Comparison of ENCODE assay signal across 7 mouse cellular contexts in genomic region chr1:128472022-128472712, GRCm38 (mm10). TPM values are rescaled to one million over a fixed set of nuclear protein-coding genes. Genes with fewer than 3 reads are reported as not detected.
A peak's percentile ranks its signal among the peaks of the same experiment; 100 is the strongest.
DNase-seq lines count a peak whose midpoint lies in the region; ATAC-seq and TF ChIP-seq lines count a peak whose summit lies in the region.

No protein-coding gene starts in this region.

- H3K9me3 ChIP-seq in embryonic facial prominence, embryonic 10.5 days: no peaks in the 10 kb centered on the region
- H3K9me3 ChIP-seq in intestine, postnatal 0 days (ENCODE audit: control insufficient read depth): no peaks in the 10 kb centered on the region
- no peaks in the 10 kb centered on the region for H3K9me3 ChIP-seq in midbrain, embryonic 13.5 days
- H3K9me3 ChIP-seq in stomach, postnatal 0 days (ENCODE audit: control insufficient read depth, low read length): no peaks in the 10 kb centered on the region

- peak; percentile 12 to 15 for DNase-seq in adrenal gland, postnatal 4 days (ENCODE audit: low spot score in 2 of 2)
- peak; percentile 86 for DNase-seq in embryonic facial prominence, embryonic 10.5 days (ENCODE audit: low spot score)
- peak; percentile 97 for DNase-seq in heart, adult 11 months
- DNase-seq in left cerebral cortex, postnatal 4 days: peak; percentile 81
- peak; percentile 76 for DNase-seq in stomach, postnatal 0 days (ENCODE audit: low spot score)

- ATAC-seq in intestine, postnatal 0 days: 0 out of 2 replicates have a peak, but pooled peaks have one; percentile 28
- ATAC-seq in midbrain, embryonic 13.5 days: peak; percentile 96
- peak; percentile 81 for ATAC-seq in stomach, postnatal 0 days (ENCODE audit: low FRiP score, low TSS enrichment)

- H3K4me1 ChIP-seq in embryonic facial prominence, embryonic 10.5 days: peaks cover 24% of the 10 kb centered on the region
- H3K4me1 ChIP-seq in intestine, postnatal 0 days (replicated peaks; ENCODE audit: control insufficient read depth, insufficient read depth, low read length): no peaks in the 10 kb centered on the region
- peaks cover 25% of the 10 kb centered on the region for H3K4me1 ChIP-seq in midbrain, embryonic 13.5 days (replicated peaks)
- no peaks in the 10 kb centered on the region for H3K4me1 ChIP-seq in stomach, postnatal 0 days (replicated peaks; ENCODE audit: control insufficient read depth, insufficient read depth)

- intact Hi-C loops in left cerebral cortex, postnatal 4 days (cut with DNase I): loop anchor here (10.0 kb wide), 1 partner anchor 113 kb away; no protein-coding TSS in a partner anchor

- TF ChIP-seq EP300 in stomach, postnatal 0 days (optimal IDR thresholded peaks at IDR 0.05): no peak

- H3K4me2 ChIP-seq in intestine, postnatal 0 days (replicated peaks; ENCODE audit: low read depth): peak overlapping the region; percentile 46
- peak overlapping the region; percentile 57 for H3K4me2 ChIP-seq in midbrain, embryonic 13.5 days (replicated peaks)
- peak overlapping the region; percentile 47 for H3K4me2 ChIP-seq in stomach, postnatal 0 days (replicated peaks; ENCODE audit: low read depth)

- H3K9ac ChIP-seq in intestine, postnatal 0 days (ENCODE audit: low read depth, low read length): no peak overlapping the region
- peak overlapping the region; percentile 44 for H3K9ac ChIP-seq in midbrain, embryonic 13.5 days (replicated peaks)
- 0 out of 2 replicates have a peak overlapping the region, but pooled peaks have one; percentile 23 for H3K9ac ChIP-seq in stomach, postnatal 0 days (ENCODE audit: low read length)

- H3K27me3 ChIP-seq in embryonic facial prominence, embryonic 10.5 days (replicated peaks; ENCODE audit: low read depth, poor library complexity, severe bottlenecking): no peaks in the 10 kb centered on the region; the same call in 1 of the 2 replicates
- peaks cover 3% of the 10 kb centered on the region; the same call in 1 of the 2 replicates for H3K27me3 ChIP-seq in intestine, postnatal 0 days (replicated peaks; ENCODE audit: control insufficient read depth, insufficient read depth, low read length)
- no peaks in the 10 kb centered on the region for H3K27me3 ChIP-seq in midbrain, embryonic 13.5 days
- no peaks in the 10 kb centered on the region for H3K27me3 ChIP-seq in stomach, postnatal 0 days (ENCODE audit: control insufficient read depth, insufficient read depth, low read length)

- H3K27ac ChIP-seq in embryonic facial prominence, embryonic 10.5 days (replicated peaks): peak overlapping the region; percentile 77
- no peak overlapping the region for H3K27ac ChIP-seq in intestine, postnatal 0 days (ENCODE audit: low read depth, low read length)
- H3K27ac ChIP-seq in midbrain, embryonic 13.5 days: peak overlapping the region; percentile 91
- no peak overlapping the region for H3K27ac ChIP-seq in stomach, postnatal 0 days (replicated peaks)

- no peaks in the 10 kb centered on the region for H3K36me3 ChIP-seq in embryonic facial prominence, embryonic 10.5 days (replicated peaks)
- no peaks in the 10 kb centered on the region for H3K36me3 ChIP-seq in intestine, postnatal 0 days (ENCODE audit: control insufficient read depth, insufficient read depth)
- H3K36me3 ChIP-seq in midbrain, embryonic 13.5 days: no peaks in the 10 kb centered on the region
- H3K36me3 ChIP-seq in stomach, postnatal 0 days (ENCODE audit: control insufficient read depth, insufficient read depth, low read length): no peaks in the 10 kb centered on the region

- no peak for TF ChIP-seq CTCF in intestine, postnatal 0 days (IDR thresholded peaks at IDR 0.05; ENCODE audit: low read depth)
- no peak for TF ChIP-seq CTCF in stomach, postnatal 0 days (IDR thresholded peaks at IDR 0.05; ENCODE audit: low read depth)

- H3K4me3 ChIP-seq in embryonic facial prominence, embryonic 10.5 days: peak overlapping the region; percentile 54
- H3K4me3 ChIP-seq in intestine, postnatal 0 days (ENCODE audit: low read depth, low read length): no peak overlapping the region
- peak overlapping the region; percentile 35 for H3K4me3 ChIP-seq in midbrain, embryonic 13.5 days (replicated peaks)
- peak overlapping the region; percentile 15; the same call in 1 of the 2 replicates for H3K4me3 ChIP-seq in stomach, postnatal 0 days (ENCODE audit: low read depth, low read length)

- WGBS in embryonic facial prominence, embryonic 10.5 days: 1% methylated on average over 20 of the region's 20 CpGs
- 7% methylated on average over 20 of the region's 20 CpGs for WGBS in intestine, postnatal 0 days
- WGBS in midbrain, embryonic 13.5 days: under 1% methylated on average over 20 of the region's 20 CpGs
- WGBS in stomach, postnatal 0 days: 6% methylated on average over 20 of the region's 20 CpGs

RNA-seq across cellular contexts. Expression of gene Dars, which starts 55.0 kb away (rescaled TPM):
- 10 to 100 TPM; 89.4 to 96.5 TPM for total RNA-seq in adrenal gland, postnatal 4 days (2021)
- polyA plus RNA-seq in embryonic facial prominence, embryonic 10.5 days (2016; fragmentation: Nextera tagmentation; extraction: Ambion mirVana): 168 and 182 TPM in 2 replicates
- 68.0 and 69.0 TPM in 2 replicates for polyA plus RNA-seq in intestine, postnatal 0 days (2015; fragmentation: Nextera tagmentation; extraction: Ambion mirVana)
- 10 to 100 TPM; 72.5 to 73.8 TPM for total RNA-seq in left cerebral cortex, postnatal 4 days (2021)
- polyA plus RNA-seq in midbrain, embryonic 13.5 days (2015; fragmentation: Nextera tagmentation; extraction: Ambion mirVana): 136 and 140 TPM in 2 replicates
- polyA plus RNA-seq in stomach, postnatal 0 days (2015; fragmentation: Nextera tagmentation; extraction: Ambion mirVana): 85.7 and 89.9 TPM in 2 replicates

Comparison
In these comparisons a context has a peak if more than half of its experiments do, and no peak if none do; other contexts are left out.
1. DNase-seq: peak in every context shown above with its lines; median percentile 97 in heart, adult 11 months; 86 in embryonic facial prominence, embryonic 10.5 days; 81 in left cerebral cortex, postnatal 4 days; 76 in stomach, postnatal 0 days; 14 in adrenal gland, postnatal 4 days.
2. H3K27ac ChIP-seq: peak in embryonic facial prominence, embryonic 10.5 days (single experiment) and midbrain, embryonic 13.5 days (single experiment); none in intestine, postnatal 0 days (single experiment) and stomach, postnatal 0 days (single experiment).
3. ATAC-seq: peak in every context shown above with its lines; median percentile 96 in midbrain, embryonic 13.5 days; 81 in stomach, postnatal 0 days; 28 in intestine, postnatal 0 days.
4. Peak in every context shown above with its lines, with median percentiles within 50 percentile points of each other: H3K4me2 ChIP-seq.